Mouse (Mus musculus) liver, postnatal 0 days (tissue): ENCODE data around the gene Psmb1.

Experiments used
- CTCF ChIP-seq: sonication (generic); IDR thresholded peaks from 2 replicates; pipeline ENCODE4 v1.5.1; 2016; ENCODE audit warnings: antibody characterized with exemption, low read depth
- EP300 ChIP-seq: IDR thresholded peaks from 2 replicates; pipeline ENCODE4 v1.6.1; 2016; ENCODE audit warnings: antibody characterized with exemption, low read depth, mild to moderate bottlenecking

DNA sequence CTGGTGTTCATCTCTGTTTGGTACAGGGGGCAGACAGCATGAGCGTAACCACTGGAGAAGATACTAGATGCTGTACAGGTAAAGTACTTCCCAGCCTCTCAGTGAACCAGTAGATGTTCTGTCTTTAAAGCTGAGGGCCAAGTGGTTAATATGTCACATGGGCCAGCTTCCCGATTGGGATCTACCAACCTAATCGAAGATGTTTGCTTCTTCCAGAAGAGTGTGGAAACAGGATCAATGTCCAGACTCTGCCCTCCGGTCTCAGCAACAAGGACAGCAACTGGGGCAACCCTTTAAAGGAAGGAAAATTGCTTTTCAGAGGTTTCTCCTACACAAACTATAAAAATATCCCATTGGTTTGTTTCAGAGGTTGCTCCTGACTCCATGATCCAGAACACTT is 68.0 kb downstream of the Psmb1 start:
- no peak for TF ChIP-seq CTCF
- no peak for TF ChIP-seq EP300
